Mouse (Mus musculus) E14TG2a.4 (cell line): ENCODE data around the gene Rtf2.

Source experiments
- CTCF ChIP-seq: conservative IDR thresholded peaks from 2 replicates; pipeline ENCODE4 v1.5.1; 2014; ENCODE audit warnings: low read length
- NANOG ChIP-seq: IDR thresholded peaks from 2 replicates; pipeline ENCODE4 v1.6.1; 2014; ENCODE audit warnings: borderline replicate concordance, low read length, mixed read lengths

- TF ChIP-seq CTCF (no peak), NANOG (no peak)
Measured at GRCm38 (mm10) chr2:172466427-172467132, 26.2 kb downstream of the Rtf2 start.
